Mouse (Mus musculus) neutrophil, adult 65 days (primary cell): Measurements from ENCODE around the gene Nyap2. TPM values are rescaled to one million over a fixed set of nuclear protein-coding genes. Genes with fewer than 3 reads are reported as not detected.

ENCODE experiments used
- total RNA-seq: library from RNA; stranded (reverse); gene quantifications from 2 replicates; pipeline ENCODE4 v1.2.4, GENCODE M21; 2023

Gene Nyap2
- not detected in 2 replicates for total RNA-seq

DNA sequence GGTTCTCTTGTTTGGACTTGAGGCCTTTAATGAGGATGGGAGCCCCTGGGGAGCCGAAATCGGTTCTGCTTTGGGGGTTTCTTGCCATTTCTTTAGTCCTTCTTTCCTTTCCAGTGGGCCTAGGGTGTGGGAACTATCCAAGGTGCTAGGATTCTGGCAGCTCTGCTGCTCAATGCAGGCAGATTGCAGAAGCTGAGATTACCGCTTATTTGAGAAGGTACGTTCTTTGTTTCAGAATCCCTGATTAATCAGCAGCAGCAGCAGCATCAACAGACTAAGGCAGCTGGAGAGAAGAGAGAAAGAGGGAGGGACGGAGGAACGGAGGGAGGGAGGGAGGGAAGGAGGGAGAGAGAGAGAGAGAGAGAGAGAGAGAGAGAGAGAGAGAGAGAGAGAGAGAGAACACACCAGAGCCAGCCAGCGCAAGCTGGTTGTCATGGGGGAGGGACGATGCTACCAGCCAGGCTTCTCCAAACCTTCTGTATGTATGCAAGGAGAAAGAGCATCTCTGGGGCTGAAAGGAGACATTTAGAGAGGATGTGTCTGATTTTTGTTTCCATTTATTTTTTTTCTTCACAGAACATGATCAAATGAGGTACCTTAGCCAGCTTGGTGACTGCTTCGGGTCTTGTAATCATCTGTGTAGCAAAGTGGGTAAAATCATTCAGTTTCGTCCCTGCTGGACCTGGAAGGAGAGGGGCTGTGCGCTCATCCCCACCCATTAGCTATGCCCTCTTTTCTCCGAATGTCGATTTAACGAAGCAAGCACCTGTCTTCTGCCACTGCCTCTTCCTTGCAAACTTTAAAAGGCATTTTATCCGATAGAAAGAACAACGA lies at the start of gene Nyap2:
Gene Nyap2 (plus strand): TSS at position 120 of the 834 bp plus-strand sequence.

